ENCODE assay signal across 8 mouse cellular contexts in the genomic region with DNA sequence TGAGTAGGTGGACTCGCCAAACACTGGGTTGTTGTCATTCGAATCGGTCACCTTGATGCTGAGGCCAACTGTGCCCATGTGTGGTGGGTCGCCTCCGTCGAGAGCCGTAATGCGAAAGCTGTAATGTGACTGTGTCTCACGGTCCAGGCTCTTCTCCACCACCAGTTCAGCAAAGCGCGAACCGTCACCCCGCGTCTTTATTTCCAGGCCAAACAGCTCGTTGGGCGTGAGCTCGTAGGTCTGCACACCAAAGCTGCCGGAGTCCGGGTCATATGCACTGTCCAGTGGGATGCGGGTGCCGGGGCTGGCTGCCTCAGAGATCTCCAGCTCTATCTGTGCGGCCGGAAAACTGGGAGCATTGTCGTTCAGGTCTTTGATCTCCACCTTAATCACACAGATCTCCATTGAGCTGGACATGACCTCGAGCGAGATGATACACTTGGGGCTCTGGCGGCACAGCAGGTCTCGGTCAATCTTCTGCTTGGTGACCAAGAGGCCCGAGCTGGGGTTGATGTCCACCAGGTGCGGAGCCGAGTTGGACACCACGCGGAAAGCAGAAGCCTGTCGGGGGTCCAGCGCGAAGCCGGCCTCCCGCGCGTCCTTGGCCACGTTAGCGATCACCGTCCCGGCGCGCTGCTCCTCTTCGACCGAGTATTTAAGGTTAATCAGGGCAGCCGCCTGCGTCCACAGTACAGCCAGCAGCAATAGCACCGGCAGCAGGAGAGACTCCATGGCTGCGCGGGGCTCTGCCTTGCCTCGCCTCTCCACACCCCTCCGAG. TPM values are rescaled to one million over a fixed set of nuclear protein-coding genes. Genes with fewer than 3 reads are reported as not detected.
DNase-seq lines count a peak whose midpoint lies in the region; ATAC-seq and TF ChIP-seq lines count a peak whose summit lies in the region.

No protein-coding gene starts in this region.

- ATAC-seq in heart, embryonic 12.5 days (ENCODE audit: insufficient number of reproducible peaks, low FRiP score), result no peak
- ATAC-seq in heart, embryonic 15.5 days (replicated peaks; ENCODE audit: insufficient number of reproducible peaks, insufficient read depth, low FRiP score, low read depth), result no peak
- ATAC-seq in midbrain, embryonic 11.5 days (ENCODE audit: low FRiP score), result no peak
- no peak for ATAC-seq in megakaryocyte-erythroid progenitor cell, adult 5-6 weeks (replicated peaks; ENCODE audit: low FRiP score, low TSS enrichment, poor library complexity, severe bottlenecking)

- no peak for TF ChIP-seq CTCF in brain, embryonic 14.5 days (IDR thresholded peaks at IDR 0.05; ENCODE audit: borderline replicate concordance, extremely low read depth, insufficient read depth, insufficient read length)
- TF ChIP-seq CTCF in thymus, adult 2 months (IDR thresholded peaks at IDR 0.05; ENCODE audit: borderline replicate concordance, control insufficient read depth, extremely low read depth, insufficient read depth, low read length, poor library complexity), result no peak

- 0 out of 2 replicates have a peak, but pooled peaks cover 4% of the 10 kb centered on the region for H3K4me1 ChIP-seq in heart, embryonic 12.5 days (replicated peaks)
- peaks cover 5% of the 10 kb centered on the region; the same call in 1 of the 2 replicates for H3K4me1 ChIP-seq in heart, embryonic 15.5 days (replicated peaks)
- H3K4me1 ChIP-seq in midbrain, embryonic 11.5 days (ENCODE audit: control insufficient read depth, insufficient read depth, low read length), result no peaks in the 10 kb centered on the region
- no peaks in the 10 kb centered on the region; the same call in 1 of the 2 replicates for H3K4me1 ChIP-seq in thymus, adult 2 months (replicated peaks; ENCODE audit: control insufficient read depth, insufficient read depth, low read length)

- no peaks in the 10 kb centered on the region for H3K36me3 ChIP-seq in heart, embryonic 12.5 days
- no peaks in the 10 kb centered on the region for H3K36me3 ChIP-seq in heart, embryonic 15.5 days
- no peaks in the 10 kb centered on the region for H3K36me3 ChIP-seq in midbrain, embryonic 11.5 days (ENCODE audit: control insufficient read depth, insufficient read depth, low read length)
- H3K36me3 ChIP-seq in thymus, adult 2 months (ENCODE audit: control insufficient read depth, insufficient read depth, low read length), result no peaks in the 10 kb centered on the region

- no peak overlapping the region; the same call in 1 of the 2 replicates for H3K9ac ChIP-seq in heart, embryonic 12.5 days
- H3K9ac ChIP-seq in heart, embryonic 15.5 days, result peak overlapping the region; percentile 46; the same call in 1 of the 2 replicates
- H3K9ac ChIP-seq in midbrain, embryonic 11.5 days (ENCODE audit: low read length), result peak overlapping the region; percentile 40; the same call in 1 of the 2 replicates

- TF ChIP-seq POLR2A in brain, embryonic 14.5 days (IDR thresholded peaks at IDR 0.05; ENCODE audit: borderline replicate concordance, extremely low read depth, insufficient read depth, insufficient read length, poor library complexity, severe bottlenecking), result no peak
- TF ChIP-seq POLR2A in thymus, adult 2 months (IDR thresholded peaks at IDR 0.05; ENCODE audit: control insufficient read depth, extremely low read depth, insufficient read depth, low read length, poor library complexity), result no peak

- peaks cover 64% of the 10 kb centered on the region for H3K27me3 ChIP-seq in heart, embryonic 12.5 days (replicated peaks)
- H3K27me3 ChIP-seq in heart, embryonic 15.5 days, result peaks cover 52% of the 10 kb centered on the region
- peaks cover 11% of the 10 kb centered on the region for H3K27me3 ChIP-seq in midbrain, embryonic 11.5 days (ENCODE audit: control insufficient read depth, insufficient read depth, low read length)
- H3K27me3 ChIP-seq in thymus, adult 2 months (ENCODE audit: control insufficient read depth, insufficient read depth, low read length), result peaks cover 4% of the 10 kb centered on the region; the same call in 1 of the 2 replicates

- no peak for DNase-seq in heart, postnatal 36 days
- peak; percentile 15 for DNase-seq in brain, embryonic 14.5 days (ENCODE audit: low read depth)
- DNase-seq in midbrain, embryonic 11.5 days (ENCODE audit: low spot score, missing footprints), result peak; percentile 86
- DNase-seq in thymus, postnatal 14 days, result no peak
- no peak for DNase-seq in thymus, adult 2 months

- intact Hi-C loops in heart, postnatal 36 days (cut with DNase I), result loop anchor here (2.0 to 10.0 kb wide), 2 partner anchors 80 to 282 kb away; no protein-coding TSS in a partner anchor

- no peaks in the 10 kb centered on the region for H3K9me3 ChIP-seq in heart, embryonic 12.5 days (replicated peaks)
- no peaks in the 10 kb centered on the region for H3K9me3 ChIP-seq in heart, embryonic 15.5 days (replicated peaks)
- H3K9me3 ChIP-seq in midbrain, embryonic 11.5 days (ENCODE audit: control insufficient read depth, low read length), result no peaks in the 10 kb centered on the region

- WGBS in heart, embryonic 12.5 days, result 21% methylated on average over 52 of the region's 55 CpGs
- WGBS in heart, embryonic 15.5 days, result 21% methylated on average over 55 of the region's 55 CpGs
- 19% methylated on average over 52 of the region's 55 CpGs for WGBS in midbrain, embryonic 11.5 days
- 4% methylated on average over 54 of the region's 55 CpGs for WGBS in thymus, adult 2 months

- H3K27ac ChIP-seq in heart, embryonic 12.5 days (ENCODE audit: poor library complexity, severe bottlenecking), result no peak overlapping the region
- H3K27ac ChIP-seq in heart, embryonic 15.5 days, result no peak overlapping the region
- H3K27ac ChIP-seq in midbrain, embryonic 11.5 days (ENCODE audit: low read depth, low read length), result no peak overlapping the region
- no peak overlapping the region for H3K27ac ChIP-seq in thymus, adult 2 months (ENCODE audit: control insufficient read depth, insufficient read depth, low read length)

- peak overlapping the region; percentile 95 for H3K4me2 ChIP-seq in heart, embryonic 12.5 days
- peak overlapping the region; percentile 91 for H3K4me2 ChIP-seq in heart, embryonic 15.5 days
- peak overlapping the region; percentile 72 for H3K4me2 ChIP-seq in midbrain, embryonic 11.5 days

- H3K4me3 ChIP-seq in heart, embryonic 12.5 days, result peak overlapping the region; percentile 60
- H3K4me3 ChIP-seq in heart, embryonic 15.5 days, result peak overlapping the region; percentile 61
- peak overlapping the region; percentile 45 for H3K4me3 ChIP-seq in midbrain, embryonic 11.5 days (ENCODE audit: low read depth, low read length)
- H3K4me3 ChIP-seq in thymus, adult 2 months (ENCODE audit: control insufficient read depth, insufficient read depth, low read length), result no peak overlapping the region

RNA-seq across cellular contexts. Expression of a gene that starts 2.1 kb away (rescaled TPM):
- polyA plus RNA-seq in heart, embryonic 12.5 days (2016; fragmentation: Nextera tagmentation; extraction: Ambion mirVana), result 0.17 and 0.20 TPM in 2 replicates
- 10 to 100 TPM in 1 of 2 experiments, 1 to 10 TPM in 1; 9.9 to 11.9 TPM for total RNA-seq in heart, postnatal 36 days (2021)
- polyA plus RNA-seq in brain, embryonic 14.5 days (2012; rRNA removed), result 15.2 and 24.4 TPM in 2 replicates
- polyA plus RNA-seq in heart, embryonic 15.5 days (2015; fragmentation: Nextera tagmentation; extraction: Ambion mirVana), result 0.58 and 1.0 TPM in 2 replicates
- polyA plus RNA-seq in midbrain, embryonic 11.5 days (2014; fragmentation: Nextera tagmentation; extraction: Ambion mirVana), result 3.8 and 4.5 TPM in 2 replicates
- total RNA-seq in megakaryocyte-erythroid progenitor cell, adult 5-6 weeks (2014; fragmentation: Nextera tagmentation), result not detected in 2 replicates
- total RNA-seq in megakaryocyte-erythroid progenitor cell, adult 5-6 weeks (2017), result not detected in 2 replicates
- polyA plus RNA-seq in thymus, adult 2 months (2012; rRNA removed), result 0.46 TPM in 2 replicates

Comparison
In these comparisons a context has a peak if more than half of its experiments do, and no peak if none do; other contexts are left out.
1. DNase-seq: peak in brain, embryonic 14.5 days (single experiment) and midbrain, embryonic 11.5 days (single experiment); none in heart, postnatal 36 days (0 of 2), thymus, postnatal 14 days (single experiment) and thymus, adult 2 months (single experiment).
2. Peak in every context shown above with its lines, with median percentiles within 50 percentile points of each other: H3K4me2 ChIP-seq.